Mouse (Mus musculus): ENCODE measurements around the gene Rom1.
"Not testable (repeated sequence)": the region's sequence is repeated elsewhere in the genome, so short reads cannot be mapped to it uniquely, and the experiment has no call there.

Rom1 gene

DNA sequence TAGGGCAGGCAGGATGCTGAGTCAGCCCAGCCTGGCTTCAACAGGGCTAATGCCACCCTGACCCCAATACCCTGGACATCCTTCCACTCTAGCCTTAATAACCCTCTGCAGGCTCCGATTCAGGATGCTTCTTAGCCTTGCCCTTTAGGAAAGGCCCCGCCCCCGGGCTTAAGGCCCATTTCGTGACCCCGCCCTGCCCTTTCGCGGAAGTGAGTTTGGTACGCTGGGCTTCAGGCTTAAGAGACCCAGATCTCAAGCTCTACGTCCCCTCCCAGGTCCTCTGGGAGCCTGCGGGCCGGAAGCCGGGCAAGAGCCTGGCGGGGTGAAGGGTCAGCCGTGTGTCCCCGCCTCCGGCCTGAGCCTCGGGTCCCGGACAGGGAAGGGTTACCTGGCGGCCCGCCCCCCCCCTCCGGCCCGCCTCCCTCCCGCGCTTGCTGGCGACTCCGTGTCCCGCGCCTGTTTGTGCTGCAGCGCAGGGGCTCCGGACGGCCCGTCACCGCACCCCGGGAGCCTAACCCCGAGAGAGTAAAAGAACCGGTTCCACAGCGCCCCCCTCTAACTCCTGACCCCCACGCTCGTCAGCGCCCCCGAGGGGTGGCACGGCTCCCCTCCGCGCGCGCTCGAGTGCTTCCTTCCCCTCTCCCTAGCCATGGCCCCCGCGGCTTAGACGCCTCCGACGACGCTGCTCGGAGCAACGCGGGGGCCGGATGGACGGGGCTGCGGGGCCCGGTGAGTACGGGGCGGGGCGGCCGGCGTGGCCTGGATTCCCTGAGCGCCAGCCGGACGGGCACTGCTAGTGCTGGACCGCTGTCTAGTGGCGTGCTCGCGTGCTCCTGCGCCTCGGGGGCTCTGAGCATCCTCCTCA is at the start of gene Rom1, which contains the start of gene Eml3:
Gene Rom1 (minus strand): TSS at position 133 of the 865 bp plus-strand sequence.
Gene Eml3 (plus strand): TSS at position 329 of the 865 bp plus-strand sequence.
- DNase-seq (ENCODE audit: low spot score in 2 of 2), result no peak

DNA sequence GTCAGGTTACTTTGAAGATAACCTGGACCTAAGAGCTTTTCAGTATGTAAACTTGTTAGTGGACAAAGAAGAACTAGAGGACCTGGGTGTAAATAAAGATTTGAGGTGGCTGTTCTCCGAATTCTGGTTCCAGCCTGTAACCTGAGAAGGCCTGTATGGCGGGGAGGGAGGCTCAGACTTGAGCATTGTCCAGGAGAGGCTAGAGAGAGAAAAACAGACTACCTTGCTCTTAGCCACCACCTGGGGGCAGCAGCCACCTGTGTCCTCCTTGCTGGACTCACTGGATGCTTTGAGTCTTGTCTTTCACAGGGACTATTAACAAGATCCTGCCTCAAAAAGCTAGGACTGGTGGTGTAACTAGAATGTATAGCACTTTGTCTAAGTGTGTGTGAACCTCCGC is 47.4 kb upstream of the Rom1 start:
- DNase-seq (ENCODE audit: low spot score in 2 of 2), result no peak

DNA sequence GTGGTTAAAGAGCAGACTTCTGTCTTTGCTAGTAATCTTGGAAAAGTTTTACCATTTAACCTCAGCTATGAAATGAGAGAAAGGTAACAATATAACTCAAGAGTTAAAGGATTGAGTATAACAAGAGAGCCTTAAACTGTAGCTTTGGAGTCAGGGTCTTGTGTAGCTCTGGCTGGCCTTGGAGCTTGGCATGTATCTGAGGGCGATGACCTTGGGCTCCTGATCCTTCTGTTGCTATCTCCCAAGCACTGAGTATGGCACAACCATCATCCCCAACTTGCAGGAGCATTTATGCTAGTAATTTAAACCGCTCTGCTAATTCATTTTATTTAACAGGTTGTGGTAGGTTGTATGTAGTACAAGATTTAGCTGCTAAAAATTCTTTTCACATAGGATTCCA is 46.3 kb upstream of the Rom1 start:
- no peak for DNase-seq (ENCODE audit: low spot score in 2 of 2)

DNA sequence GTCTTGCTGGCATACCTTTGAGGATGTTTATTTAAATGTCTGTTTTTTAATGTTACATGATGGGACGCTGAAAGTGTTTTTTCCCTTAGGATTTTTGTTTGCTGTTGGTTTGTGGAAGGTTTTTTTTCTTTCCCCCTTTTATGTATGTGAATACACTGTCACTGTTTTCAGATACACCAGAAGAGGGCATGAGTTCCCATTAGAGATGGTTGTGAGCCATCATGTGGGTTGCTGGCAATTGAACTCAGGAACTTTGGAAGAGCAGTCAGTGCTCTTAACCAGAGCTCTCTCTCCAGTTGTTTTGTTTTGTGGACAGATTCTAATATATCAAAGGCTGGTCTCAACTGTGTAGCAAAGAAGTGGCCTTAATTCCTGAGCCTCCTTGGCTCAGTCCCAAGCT is 45.5 kb upstream of the Rom1 start:
- DNase-seq (ENCODE audit: low spot score in 2 of 2), result no peak

DNA sequence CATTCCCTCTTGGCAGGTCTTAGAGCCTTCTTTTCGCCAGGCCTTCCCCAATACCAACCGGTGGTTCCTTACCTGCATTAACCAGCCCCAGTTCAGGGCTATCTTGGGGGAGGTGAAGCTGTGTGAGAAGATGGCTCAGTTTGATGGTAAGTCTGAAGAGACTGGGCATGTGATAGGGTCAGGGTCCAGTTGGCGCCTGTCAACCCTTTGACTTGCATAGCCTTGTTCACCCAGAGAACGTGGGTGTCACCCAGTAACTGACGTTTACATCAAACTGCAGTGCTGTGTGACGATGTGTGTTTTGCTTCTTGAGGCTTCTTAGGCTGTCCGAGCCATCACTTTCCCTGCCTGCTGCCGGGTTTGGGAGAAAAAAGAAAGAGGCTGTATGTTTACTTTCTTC is 43.3 kb upstream of the Rom1 start:
- not testable (repeated sequence) for DNase-seq (ENCODE audit: low spot score in 2 of 2)

DNA sequence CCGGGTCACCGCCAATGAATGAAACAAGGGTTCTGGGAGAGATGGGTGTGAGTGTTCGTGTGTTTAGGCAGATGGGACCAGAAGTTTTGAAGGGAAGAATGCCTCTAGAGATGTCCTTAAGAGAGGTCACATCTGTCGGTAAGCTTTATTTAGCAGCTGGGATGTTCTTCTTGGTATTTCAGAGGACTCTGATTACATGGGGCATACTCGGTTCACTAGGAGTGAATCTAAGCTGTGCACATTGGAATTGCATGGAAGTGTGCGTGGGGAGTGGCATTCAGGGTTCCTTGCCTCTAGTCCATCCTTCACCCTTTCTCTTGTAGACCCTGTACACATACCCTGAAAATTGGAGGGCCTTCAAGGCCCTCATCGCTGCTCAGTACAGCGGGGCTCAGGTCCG is 38.7 kb upstream of the Rom1 start:
- DNase-seq (ENCODE audit: low spot score in 2 of 2), result no peak

DNA sequence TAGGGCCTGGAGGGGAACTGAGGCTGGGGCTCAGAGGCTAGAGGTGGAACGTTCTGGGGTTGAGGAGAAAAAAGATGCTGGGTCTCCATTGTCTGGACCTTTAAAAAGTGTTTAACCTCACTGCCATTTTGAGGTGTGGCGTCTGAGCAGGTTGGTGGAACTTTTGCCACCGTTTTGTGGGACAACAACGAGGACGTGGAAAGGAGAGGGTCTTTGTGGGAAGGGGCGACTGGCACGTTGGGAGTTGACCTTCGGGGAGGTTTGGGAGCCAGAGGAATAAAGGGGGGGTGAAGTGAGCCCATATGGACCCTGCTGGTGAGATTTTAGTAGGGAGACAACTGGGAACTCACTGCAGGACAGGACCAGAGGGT is 38.2 kb upstream of the Rom1 start:
- no peak for DNase-seq (ENCODE audit: low spot score in 2 of 2)

DNA sequence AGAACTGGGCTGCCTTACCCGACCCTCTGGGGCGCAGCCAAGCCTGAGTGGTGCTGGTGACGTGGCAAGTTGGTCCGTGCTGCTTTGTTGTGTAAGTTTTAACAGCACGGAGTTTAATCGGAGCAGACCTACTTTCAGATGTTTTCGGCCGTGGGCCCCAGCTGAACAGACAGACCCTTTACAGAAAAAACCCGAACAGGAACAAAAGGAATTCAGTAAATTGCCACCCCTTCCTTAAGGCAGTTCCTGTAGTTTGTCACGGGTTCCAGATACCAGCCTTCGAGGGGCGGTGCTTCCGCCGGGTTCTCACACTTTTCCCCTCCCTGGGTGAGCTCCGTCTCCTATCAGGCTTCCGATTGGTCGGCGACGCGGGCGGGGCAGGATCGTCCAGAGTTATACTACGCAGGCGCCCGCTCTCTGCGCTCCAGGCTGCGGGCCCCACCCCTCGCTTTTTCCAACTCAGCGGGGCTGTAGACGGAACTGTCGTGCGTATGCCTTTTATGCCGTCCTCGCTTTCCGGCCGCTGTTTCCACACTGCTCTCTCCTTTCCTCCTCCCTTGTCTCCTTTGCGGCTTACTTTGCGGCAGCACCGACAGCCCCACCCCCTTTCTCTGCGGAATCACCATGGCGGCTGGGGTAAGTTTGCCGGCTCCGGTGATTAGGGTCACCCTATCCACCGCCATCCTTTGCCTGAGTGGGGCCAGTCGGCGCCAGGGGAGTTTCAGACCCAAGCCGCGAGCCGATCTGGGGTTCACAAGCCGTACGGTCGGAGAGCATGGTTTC is 37.6 kb upstream of the Rom1 start, which contains the start of gene Eef1g:
Gene Eef1g (plus strand): TSS at position 452 of the 783 bp plus-strand sequence.
- DNase-seq (ENCODE audit: low spot score in 2 of 2), result peak; percentile 100

DNA sequence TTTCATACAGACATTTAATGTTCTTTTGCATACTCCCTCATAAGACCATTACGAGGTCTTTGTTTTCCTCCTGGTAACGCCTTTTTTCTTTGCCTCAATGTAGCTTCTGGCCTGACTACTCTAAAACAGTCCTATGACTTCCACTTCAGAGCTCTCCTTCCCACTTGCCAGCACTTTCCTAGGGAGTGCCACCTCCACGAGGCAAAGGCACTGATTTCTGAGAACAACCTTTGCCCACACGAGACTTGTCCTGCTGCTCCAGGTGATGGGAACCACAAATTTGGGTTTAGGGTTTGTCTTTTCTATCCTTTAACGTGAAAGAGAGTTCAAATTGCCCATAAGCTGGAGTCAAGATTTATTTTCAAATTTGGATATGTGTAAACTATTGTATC is 37.0 kb upstream of the Rom1 start:
- no peak for DNase-seq (ENCODE audit: low spot score in 2 of 2)

DNA sequence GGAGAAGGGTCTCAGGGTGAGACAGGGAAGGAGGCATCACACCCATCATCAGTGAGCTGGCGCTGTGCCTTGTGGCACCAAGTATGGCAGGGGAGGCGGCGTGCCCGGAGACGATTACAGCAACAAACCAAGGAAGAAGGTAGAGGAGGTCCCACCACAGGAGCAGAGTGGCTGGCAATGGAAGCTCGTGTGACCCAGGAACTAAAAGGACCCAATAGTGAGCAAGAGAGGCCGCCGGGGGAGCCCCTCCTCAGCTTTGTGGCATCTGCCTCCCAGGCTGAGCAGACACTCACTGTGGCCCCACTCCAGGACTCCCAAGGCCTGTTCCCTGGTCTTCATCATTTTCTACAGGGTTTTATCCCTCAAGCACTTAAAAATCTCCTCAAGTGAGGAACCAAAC is 36.6 kb upstream of the Rom1 start:
- no peak for DNase-seq (ENCODE audit: low spot score in 2 of 2)

DNA sequence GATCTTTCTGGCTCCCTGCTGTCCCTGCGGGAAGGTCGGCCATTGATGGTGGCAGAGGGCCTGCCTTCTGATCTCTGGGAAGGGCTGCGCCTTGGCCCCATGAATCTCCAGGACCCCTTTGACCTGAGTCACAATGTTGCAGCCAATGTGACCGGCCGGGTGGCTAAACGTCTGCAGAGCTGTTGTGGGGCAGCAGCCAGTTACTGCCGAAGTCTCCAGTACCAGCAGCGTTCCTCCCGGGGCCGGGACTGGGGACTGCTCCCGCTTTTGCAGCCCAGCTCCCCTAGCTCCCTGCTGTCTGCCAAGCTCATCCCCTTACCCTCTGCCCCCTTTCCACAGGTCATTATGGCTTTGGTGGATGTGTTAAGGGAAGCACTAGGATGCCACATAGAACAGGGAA is 35.9 kb upstream of the Rom1 start:
- DNase-seq (ENCODE audit: low spot score in 2 of 2), result no peak

DNA sequence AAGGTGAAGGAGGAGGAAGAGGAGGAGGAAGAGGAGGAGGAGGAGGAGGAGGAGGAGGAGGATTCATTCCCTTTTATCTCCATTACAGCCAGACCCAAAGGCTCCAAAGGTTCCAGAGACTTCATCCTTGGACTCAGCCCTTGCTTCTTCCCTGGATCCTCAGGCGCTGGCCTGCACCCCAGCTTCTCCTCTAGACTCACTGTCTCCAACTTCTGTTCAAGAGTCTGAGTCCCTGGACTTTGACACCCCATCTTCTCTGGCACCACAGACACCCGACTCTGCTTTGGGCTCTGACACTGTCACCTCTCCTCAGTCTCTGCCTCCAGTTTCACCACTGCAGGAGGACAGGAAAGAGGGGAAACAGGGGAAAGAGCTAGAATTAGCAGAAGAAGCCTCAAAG is 33.1 kb upstream of the Rom1 start:
- DNase-seq (ENCODE audit: low spot score in 2 of 2), result no peak

DNA sequence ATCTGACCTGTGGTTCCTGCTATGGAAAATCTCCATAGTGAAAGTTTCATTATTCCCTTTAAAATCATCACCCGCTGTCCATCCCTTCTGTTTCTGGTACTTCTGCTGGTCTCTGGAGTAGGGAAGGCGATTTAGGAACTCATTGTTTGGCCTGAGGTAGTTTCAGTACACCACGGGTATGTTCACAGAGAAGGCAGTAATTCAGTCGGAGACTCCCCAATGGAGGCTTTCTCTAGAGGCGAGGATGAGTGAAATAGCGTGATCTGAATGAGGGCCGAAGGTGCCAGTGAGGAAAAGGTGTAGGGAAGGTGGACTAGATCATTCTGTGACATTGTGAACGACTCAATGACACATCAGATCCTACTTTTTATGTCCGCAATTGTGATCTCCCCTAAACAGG is 25.0 kb upstream of the Rom1 start:
- DNase-seq (ENCODE audit: low spot score in 2 of 2), result no peak

DNA sequence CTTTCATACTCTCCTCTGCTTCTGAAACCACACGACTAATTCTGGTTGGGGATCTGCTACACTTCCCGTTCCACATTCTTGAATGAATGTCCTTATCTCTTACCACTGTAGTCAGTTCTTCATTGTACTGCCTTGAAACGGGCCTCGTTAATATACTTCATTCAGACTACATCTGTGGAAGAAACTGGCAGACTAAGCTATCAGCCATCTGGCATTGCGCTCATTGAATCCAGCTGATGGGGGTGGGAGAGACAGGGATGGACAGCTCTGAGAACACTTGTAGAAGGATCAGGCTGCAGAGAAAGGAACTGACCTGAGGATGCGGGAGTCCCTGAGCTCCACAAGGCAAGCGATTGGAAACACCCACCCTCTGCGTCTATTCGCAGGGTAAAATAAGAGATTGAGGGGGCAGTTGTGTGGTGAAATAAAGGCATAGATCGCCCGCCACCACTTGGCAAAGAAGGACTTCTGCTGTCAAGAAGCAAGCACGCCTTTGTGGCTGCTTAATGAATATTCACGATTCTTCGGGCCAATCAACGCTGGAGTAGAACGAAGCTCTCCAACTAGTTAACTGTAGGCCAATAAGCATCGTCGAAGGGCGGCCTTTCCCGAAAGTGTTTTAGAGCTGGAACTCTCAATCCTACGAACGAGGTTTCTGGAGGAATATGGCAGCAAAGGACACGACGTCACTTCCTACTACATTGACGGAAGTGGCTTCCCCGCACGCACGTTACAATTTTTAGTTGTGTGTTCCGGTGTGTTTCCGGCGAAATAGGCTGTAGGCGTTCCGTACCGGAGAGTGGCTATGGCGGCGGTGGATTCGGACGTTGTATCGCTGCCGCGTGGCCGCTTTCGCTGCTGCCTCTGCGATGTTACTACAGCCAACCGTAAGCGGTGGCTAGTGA is 24.2 kb upstream of the Rom1 start, which contains the start of gene Tut1:
Gene Tut1 (plus strand): TSS at position 713 of the 905 bp plus-strand sequence.
- DNase-seq (ENCODE audit: low spot score in 2 of 2), result peak; percentile 91 to 93

DNA sequence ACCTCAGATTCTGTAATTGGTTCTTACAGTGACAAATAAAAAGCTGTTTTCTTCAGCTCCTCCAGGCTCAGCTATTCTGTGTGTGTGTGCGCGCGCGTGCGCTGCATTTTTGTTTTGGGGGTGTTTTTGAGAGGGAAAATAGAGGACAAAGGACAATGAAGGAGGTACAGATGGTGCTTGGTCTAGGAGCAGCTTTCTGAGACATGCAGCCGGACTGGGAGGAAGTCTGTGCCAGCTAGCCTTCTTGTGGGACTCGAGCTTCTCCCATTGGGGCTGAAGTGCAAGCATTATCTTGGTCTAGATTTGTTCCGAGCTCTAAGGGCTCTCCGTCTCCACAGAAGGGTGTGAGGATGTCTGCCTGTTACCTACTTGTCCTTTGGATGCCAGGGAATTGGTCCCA is 23.1 kb upstream of the Rom1 start:
- DNase-seq (ENCODE audit: low spot score in 2 of 2), result no peak

DNA sequence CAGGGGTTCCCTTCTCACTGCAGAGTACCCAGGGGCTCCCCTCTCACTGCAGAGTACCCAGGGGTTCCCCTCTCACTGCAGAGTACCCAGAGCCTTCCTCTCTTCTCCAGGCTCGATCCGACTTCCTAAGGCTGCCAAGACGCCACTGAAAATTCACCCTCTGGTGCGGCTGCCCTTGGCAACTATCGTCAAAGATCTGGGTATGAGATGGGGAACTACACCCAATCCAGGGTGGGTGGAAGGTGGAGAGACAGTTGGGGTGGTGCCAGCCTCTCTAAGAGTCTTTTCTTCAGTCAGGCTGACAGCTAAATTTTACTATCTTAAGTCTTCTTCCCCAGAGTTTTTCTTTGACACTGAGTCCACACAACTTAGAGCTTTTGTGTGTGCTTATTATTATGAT is 21.0 kb upstream of the Rom1 start:
- no peak for DNase-seq (ENCODE audit: low spot score in 2 of 2)

DNA sequence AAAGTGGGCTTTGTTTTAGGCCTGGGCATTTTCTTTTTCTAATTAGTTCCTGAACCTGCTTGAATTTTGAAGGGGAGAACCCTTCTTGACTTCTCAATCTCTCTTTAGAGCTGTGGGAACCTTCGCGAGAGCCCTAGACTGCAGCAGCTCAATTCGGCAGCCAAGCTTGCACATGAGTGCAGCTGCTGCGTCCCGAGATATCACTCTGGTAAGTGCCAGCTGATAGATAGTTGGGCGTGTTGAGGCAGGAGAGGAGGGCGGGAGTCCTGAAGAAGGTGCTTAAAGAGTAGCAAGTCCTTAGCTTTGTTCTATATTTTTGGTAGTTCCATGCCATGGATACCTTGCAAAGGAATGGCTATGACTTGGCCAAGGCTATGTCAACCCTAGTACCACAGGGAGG is 17.8 kb upstream of the Rom1 start:
- no peak for DNase-seq (ENCODE audit: low spot score in 2 of 2)

DNA sequence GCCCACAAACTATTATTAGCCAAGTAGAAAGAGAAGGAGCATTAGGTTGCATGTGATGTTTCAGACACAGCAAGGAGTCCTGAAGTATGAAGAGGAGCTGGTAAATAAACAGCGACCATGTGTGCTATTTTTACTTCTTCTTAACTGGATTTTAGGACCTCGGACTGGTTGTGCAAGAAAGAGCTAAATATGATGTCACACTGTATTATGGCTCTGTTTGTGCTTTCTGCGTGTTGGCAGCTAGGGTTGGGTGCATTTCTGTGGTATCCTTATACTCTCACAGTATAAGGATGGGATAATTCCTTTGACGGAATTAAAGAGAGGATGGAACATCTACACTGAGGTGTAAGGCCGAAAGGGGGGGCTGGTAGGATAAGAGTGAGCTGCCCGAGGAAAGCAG is 16.1 kb upstream of the Rom1 start:
- no peak for DNase-seq (ENCODE audit: low spot score in 2 of 2)

DNA sequence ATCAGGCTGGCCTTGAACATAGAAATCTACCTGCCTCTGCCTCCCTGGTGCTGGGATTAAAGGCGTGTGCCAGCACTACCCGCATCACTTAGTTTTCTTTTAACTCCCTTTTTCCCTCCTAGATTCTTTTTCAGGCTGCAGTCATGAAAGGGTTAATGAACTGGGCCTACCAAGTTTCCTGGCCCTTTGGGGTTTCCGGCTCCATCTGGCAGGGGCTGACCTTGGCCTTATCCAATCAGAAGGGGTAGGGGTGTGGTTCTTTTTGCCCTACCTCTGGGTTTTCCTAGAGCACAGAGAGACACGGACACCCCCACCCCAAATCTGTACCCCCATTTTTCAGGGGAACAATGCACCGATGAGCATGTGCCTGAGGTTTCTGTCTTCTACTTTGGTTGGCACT is 15.6 kb upstream of the Rom1 start:
- DNase-seq (ENCODE audit: low spot score in 2 of 2), result no peak

DNA sequence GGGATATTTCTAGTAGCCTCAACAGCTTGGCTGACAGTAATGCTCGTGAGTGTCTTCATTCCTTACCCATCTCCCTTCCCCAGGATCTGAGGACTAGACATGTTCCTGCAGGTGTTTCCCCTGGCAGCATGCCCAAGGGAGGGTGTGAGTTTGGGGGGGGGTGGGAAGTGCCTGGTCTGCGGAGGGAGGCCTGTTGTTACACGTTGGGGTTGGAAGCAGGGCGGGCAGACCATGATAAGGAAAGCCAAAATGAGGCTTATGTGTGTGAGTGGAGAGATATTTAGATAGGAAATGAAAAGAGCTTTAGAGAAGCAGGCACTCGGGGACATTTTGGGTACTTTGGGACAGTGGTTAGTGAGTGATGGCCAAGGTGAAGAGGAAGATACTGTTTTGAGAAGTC is 14.9 kb upstream of the Rom1 start:
- DNase-seq (ENCODE audit: low spot score in 2 of 2), result no peak

DNA sequence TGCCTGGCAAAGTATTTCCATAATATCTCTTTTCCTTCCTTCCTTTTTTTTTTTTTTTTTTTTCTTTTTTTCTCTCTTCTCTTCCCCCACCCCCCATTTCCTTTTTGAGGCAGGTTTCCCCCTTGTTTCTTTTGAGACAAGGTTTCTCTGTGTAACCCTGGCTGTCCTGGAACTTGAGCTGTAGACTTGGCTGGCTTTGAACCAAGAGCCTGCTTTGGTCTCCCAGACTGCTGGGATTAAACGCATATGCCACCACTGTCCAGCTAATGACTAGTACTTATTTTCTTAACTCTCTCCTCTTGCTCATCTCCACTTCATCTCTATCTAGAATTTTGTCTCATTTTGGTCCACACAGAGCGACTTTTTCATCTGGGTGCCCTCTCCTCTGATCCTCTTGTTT is 13.9 kb upstream of the Rom1 start:
- no peak for DNase-seq (ENCODE audit: low spot score in 2 of 2)

Data from right cerebral cortex, postnatal 36 days (tissue).